Mouse (Mus musculus): Measurements from ENCODE around the gene Daxx.
"Not testable (repeated sequence)": the region's sequence is repeated elsewhere in the genome, so short reads cannot be mapped to it uniquely, and the experiment has no call there.

DNA sequence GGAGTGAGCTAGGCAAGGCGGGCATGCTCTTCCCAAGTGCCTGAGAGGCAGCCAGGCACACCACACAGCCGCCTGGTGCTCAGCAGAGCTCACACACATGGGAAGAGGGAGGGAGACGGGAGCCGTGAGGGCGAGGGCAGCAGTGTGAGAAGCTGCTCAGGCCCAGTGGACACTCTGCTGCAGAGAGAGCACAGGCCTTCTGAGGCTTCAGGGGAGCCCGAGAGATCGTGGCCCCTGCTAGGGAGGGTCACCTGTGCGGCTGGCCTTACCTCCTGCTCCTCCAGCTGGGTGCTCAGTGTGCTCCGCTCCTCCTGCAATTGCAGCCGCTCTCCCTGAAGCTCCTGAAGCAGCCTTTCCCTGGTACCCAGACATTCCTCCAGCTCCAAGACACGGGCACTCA lies 24.9 kb upstream of the Daxx start:
- not testable (repeated sequence) for TF ChIP-seq CTCF (IDR thresholded peaks at IDR 0.05; ENCODE audit: borderline replicate concordance, extremely low read depth, insufficient read depth, insufficient read length); POLR2A (IDR thresholded peaks at IDR 0.05; ENCODE audit: borderline replicate concordance, extremely low read depth, insufficient read depth, insufficient read length, poor library complexity, severe bottlenecking)

Measured in brain, embryonic 14.5 days (tissue).